Mouse (Mus musculus): ENCODE results near the gene Cacnb2.

Cacnb2 gene

DNA sequence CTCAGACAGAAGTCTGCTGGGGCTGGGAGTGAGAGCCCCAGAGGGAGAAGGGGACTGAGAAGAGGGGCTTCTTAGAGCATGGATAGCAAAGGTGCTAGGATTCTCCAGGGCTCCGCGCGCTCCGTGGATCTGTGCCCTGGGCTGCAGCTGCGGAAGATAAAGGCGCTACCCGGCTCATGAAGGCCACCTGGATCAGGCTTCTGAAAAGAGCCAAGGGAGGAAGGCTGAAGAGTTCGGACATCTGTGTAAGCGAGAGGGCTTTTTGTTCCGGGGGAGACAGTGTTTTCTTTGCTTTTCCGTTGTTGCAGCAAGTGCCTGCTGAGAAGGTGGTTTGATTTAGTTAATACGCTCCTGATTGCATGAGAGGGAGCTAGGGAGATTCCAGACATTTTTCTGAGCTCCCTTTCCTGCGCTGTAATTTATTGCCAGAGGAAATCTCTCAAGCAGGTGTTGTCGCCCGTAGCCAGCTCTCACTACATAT, 270.9 kb downstream of the Cacnb2 start:
- no peak for DNase-seq

- no peak for DNase-seq
Observed at GRCm38 (mm10) chr2:14874281-14875037, 271.6 kb downstream of the Cacnb2 start.

DNA sequence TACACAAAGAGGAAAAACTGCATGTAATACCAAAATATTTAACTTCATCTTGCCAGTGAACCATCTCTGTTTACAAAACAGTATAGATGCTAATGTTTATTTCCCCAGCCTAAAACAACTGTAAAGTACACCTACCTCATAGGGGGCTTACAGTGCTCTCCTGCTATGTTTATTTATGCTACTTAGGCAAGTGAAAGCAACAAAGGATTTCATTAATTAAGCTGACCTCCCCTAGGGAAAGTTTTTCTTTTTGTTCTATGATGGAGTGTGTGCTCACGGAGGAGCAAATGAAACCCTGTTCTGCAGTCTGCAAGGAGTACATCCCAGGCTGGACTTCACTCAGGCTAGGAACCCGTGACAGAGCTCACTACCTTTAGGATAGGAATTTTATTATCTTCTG, 272.2 kb downstream of the Cacnb2 start:
- DNase-seq, result no peak

DNA sequence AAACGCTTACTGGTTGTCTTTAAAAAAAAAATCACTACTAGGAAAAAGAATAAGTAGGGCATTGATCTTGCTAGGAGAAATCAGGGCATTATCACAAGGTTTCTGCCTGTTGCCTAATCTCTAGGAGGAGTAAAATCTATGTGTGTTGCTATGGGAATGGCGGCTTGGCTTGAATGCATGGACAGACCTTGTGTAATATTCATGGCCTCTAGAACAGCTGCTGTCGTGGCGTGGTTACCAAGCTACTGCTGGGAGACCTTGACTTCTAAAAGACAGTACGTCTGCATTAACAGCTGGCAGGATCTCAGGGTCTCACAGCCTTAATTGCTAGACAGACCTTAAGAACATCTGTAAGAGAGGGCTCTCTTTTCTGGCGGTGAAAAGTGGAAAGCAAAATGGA, 272.7 kb downstream of the Cacnb2 start:
- DNase-seq, result no peak

DNA sequence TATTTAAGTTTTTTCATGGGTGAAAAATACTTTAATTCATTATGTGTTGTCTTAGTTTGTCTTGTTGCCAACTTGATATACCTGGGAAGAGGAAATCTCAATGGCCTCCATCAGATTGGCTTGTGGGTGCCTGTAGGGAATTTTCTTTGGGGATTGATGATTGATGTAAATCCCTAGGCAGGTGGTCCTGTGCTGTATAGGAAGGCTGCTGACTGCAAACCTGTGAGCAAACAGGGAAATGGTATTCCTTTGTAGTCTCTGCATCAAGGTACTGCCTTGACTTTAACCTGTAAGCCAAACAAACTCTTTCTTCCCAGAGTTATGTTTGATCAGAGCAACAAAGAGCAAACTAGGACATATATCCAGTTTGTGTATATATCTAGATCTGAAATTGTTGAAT, 276.1 kb downstream of the Cacnb2 start:
- DNase-seq, result no peak

GRCm38 (mm10) chr2:14883460-14883859, 280.6 kb downstream of the Cacnb2 start:
- no peak for DNase-seq

GRCm38 (mm10) chr2:14888406-14889195, 285.7 kb downstream of the Cacnb2 start:
- DNase-seq, result no peak

DNA sequence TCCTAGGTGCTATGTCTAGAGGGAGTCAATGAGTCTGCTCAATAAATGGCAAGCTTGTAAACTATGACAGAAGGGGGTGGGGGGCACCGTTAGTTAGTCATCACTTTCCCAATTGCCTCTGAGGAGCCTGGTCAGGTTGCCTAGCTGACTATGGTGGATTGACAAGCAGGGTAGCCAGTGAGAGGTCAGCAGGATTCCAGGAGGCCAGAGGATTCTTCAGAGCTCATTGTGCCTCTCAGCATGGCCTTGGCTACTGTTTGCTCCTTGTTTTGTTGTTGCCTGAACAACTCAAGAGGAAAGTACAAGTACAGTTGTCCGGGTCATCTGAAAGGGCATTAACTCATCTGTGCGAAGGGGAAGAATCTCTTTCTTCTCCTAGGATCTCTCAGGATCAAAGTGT, 300.9 kb downstream of the Cacnb2 start:
- DNase-seq, result no peak

DNA sequence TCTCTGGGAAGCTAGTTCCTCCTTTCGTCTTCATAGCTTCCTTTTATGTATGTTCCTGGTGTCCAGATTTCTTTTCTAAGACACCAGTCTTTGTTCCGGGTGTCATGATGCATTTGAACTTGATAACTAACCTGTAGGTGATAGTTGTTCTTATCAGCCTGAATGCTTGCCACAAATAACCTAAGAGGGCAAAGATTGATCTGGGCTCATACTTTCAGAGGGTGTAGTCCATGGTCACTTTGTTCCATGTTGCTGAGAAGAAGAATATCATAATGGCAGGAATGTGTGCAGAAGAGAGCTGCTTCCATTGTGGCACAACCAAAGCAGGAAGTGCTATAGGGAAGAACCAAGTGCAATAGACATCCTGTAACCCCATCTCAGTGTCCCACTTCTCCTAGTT, 302.0 kb downstream of the Cacnb2 start:
- DNase-seq, result no peak

DNA sequence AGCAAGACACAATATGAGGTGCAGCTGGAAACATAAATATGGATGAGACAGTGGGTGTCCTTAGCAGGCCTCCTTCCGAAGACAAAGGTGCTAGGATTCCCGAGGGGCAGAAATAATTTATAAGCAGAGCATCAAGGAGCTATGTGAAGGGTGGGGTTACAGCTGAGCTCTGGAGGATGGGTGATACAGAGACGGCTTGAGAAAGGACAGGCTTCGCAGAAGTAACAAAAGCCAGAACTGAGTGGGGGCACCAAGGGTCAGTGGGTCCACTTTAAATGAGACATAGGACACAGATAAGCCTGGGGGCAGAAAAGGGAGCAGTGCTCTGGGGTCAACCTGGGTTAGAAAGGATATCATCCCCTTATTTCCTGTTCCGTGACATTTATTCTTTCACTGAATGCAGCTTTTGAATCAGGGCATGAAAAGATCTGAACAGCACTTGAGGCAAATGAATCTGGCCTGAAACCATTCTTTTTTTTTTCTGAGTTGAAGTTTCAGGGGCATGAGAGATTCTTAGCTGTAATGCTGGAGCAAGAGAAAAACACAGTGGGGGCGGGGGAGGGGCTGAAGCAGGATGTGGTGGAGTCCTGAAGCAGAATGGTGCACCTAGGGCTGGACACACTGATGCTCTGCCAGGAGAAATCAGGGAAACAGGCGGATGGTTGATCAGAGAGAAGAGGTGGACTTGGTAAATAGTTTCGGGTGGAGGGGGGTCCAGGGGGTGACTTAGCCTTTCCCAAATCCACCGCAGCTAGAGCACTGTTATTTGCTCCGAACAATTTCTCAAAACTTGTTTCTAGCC, 304.4 kb downstream of the Cacnb2 start:
- DNase-seq, result no peak

GRCm38 (mm10) chr2:14917585-14918247, 314.8 kb downstream of the Cacnb2 start:
- no peak for DNase-seq

GRCm38 (mm10) chr2:14929866-14930265, 327.0 kb downstream of the Cacnb2 start:
- no peak for DNase-seq

DNA sequence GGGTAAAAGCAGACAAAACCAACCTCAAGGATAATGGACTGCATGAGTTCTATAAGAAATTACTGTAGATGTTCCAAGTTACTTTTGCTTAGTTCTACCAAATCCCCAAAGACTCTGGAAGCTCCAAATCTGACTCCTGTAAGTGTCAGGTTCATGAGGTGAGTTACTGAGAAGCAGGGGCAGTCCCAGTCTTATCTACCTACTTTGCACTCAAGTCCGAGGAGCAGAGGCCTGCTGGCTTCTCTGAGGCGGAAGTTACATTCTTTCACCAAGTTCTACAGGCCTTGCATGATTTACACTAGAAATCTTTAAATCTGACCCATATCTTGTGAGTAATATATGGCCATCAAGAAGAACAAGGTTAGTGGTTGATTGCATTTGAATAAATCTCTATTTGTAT, 329.1 kb downstream of the Cacnb2 start:
- DNase-seq, result no peak

DNA sequence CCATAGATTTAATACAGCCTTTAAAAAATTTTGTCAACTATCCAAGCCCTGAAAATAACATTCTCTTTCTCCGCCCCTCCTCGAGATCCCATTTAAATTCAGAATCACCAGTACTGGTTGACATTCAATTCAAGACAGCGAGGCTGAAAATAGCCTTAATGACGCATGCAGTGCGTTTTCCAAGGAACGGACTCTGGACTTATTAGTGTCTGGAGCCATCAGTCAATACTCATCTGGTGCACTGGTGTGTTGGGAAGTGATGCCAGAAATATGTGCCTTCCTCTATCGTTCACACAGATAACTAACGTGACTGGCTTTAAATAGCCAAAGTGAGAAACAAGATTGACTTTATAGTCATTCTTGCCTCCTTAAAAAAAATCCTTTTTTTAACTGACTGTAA, 333.6 kb downstream of the Cacnb2 start:
- no peak for DNase-seq

DNA sequence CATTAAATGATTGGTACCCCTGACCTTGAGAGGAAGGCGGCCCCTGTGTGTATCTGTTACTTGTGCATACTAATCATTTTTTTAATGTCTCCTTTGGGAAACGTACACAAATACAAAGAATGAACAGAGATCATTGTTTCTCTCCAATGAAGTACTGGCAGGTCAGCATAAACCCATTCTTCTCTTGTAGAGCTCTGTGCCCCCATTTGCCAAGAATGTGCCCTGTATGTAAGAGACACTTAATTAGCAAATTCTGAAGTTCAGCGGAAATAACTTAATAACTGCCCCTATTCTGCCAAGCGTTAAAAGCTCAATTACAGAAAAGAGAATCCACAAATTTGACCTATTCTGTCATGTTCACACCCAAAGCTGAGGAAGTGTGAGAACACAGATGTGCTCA, 339.4 kb downstream of the Cacnb2 start:
- no peak for DNase-seq

DNA sequence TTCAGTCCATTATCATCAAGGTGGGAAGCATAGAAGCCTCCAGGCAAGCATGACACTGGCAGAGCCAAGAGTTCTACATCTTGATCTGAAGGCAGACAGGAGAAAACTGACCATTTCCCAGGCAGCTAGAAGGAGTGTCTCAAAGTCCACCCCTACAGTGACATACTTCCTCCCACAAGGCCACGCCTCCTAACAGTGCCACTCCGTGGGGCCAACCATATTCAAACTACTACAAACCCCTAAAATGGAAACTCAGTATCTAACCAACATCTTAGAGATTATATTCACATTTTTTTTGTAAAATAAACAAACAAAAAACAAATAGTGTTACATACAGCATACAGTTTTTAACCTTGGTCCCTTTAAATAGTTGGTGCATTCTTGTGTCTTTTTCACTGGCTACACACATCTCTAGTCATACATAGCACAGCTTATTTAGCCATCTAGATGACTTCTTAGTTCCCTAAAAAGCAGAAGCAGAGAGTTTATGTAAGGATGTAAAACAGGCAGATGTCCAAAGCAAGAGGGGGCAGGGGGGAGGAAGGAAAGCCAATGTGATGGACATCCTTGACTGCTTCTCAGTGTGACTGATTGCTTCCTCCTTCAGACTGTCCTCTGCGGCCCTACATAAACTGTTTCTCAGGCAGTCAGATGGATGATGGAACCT, 340.9 kb downstream of the Cacnb2 start:
- peak; percentile 18 to 44 for DNase-seq

DNA sequence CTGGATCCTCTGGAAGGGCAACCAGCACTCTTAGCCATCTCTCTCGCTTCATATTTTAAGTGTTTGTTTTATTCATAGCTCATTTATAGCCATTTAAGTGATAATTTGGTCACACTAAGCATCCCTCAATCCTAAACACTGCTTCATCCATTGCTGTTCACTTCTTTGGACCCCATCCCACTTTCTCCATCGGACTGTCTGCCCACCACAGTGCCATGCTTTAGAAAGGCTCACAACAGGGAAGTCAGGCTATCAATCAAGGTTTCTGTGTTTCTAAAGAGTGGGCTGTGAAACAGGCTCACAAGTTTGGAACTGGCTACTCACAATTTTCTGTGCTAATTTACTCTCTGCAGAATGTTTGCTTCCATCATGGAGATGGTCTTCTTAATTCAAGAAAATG, 350.2 kb downstream of the Cacnb2 start:
- no peak for DNase-seq

DNA sequence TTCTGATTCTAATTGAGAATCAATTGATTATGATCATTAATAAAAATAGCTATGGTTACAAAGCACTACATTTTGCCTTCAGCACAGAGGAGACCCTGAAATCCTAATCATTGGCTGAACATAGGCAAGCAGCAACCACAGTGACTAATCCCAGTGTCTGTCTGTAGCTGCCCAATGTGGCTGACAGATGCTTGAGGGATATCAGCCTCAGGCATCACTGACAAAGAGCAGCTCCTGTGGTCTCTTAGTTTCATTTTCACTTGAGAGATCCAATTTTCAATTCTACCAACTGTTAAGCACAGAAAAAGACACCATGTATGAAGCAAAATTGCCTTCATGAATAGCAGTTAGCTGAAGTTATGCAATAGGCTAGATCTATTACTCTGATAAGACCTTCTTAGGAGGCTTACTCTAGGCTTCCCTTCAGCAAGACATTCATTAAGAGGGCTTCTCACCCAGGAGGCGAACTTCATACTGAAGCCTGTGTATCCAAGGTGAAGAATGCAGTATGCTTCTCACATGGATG, 358.1 kb downstream of the Cacnb2 start:
- no peak for DNase-seq

- no peak for DNase-seq
Observed at GRCm38 (mm10) chr2:14961493-14961892, 358.6 kb downstream of the Cacnb2 start.

GRCm38 (mm10) chr2:14984029-14984428, 381.1 kb downstream of the Cacnb2 start:
- DNase-seq, result no peak

GRCm38 (mm10) chr2:14988451-14988850, 385.6 kb downstream of the Cacnb2 start:
- DNase-seq, result no peak

DNA sequence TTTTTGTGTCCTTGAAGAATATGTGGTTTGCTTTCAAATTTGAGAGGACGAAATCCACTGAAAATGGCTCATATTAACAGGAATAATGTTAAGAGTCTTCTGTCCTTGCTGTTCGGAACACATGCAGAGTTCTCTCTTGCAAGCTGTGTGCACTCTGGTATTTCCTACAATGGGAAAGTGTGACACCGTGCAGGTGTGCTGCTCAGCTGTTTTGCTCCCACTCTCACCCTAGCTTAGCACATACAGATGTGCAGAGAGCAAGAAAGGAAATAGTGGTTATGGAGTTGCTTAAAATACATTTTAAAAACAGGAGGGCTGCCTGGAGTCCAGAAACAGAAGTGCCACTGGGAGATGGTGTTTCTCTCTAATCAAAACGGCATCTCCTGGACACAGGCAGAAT, 386.5 kb downstream of the Cacnb2 start:
- no peak for DNase-seq

Measured in B cell, adult 2 months (primary cell).